Mouse (Mus musculus) spleen, postnatal 10 days (tissue): ENCODE results near the gene Itpr1.
A peak's percentile ranks its signal among the peaks of the same experiment; 100 is the strongest.

Experiments used
- DNase-seq, 2 experiments: peaks; one replicate each; pipeline ENCODE4 v3.0.0; 2021 to 2022; ENCODE audit warnings: low spot score in 2 of 2

Itpr1 gene

GRCm38 (mm10) chr6:108510101-108510500 lies 297.2 kb downstream of the Itpr1 start:
- DNase-seq: no peak

GRCm38 (mm10) chr6:108512097-108512496 lies 299.2 kb downstream of the Itpr1 start:
- DNase-seq: no peak

- no peak for DNase-seq
Observed at GRCm38 (mm10) chr6:108512994-108513393, 300.1 kb downstream of the Itpr1 start.

- DNase-seq: no peak
Observed at GRCm38 (mm10) chr6:108516248-108516647, 303.4 kb downstream of the Itpr1 start.

- no peak for DNase-seq
Observed at GRCm38 (mm10) chr6:108517241-108517981, 304.5 kb downstream of the Itpr1 start.

- no peak for DNase-seq
Observed at GRCm38 (mm10) chr6:108517986-108518385, 305.1 kb downstream of the Itpr1 start.

GRCm38 (mm10) chr6:108518552-108518951 lies 305.7 kb downstream of the Itpr1 start:
- DNase-seq: no peak

GRCm38 (mm10) chr6:108519327-108519726 lies 306.4 kb downstream of the Itpr1 start:
- no peak for DNase-seq

GRCm38 (mm10) chr6:108523956-108524616 lies 311.2 kb downstream of the Itpr1 start:
- no peak for DNase-seq

GRCm38 (mm10) chr6:108524617-108525010 lies 311.7 kb downstream of the Itpr1 start:
- no peak for DNase-seq

GRCm38 (mm10) chr6:108527560-108527959 lies 314.7 kb downstream of the Itpr1 start:
- no peak for DNase-seq

GRCm38 (mm10) chr6:108527993-108528392 lies 315.1 kb downstream of the Itpr1 start:
- peak in 1 of 2 experiments; percentile 41 for DNase-seq

GRCm38 (mm10) chr6:108529150-108529549 lies 316.3 kb downstream of the Itpr1 start:
- DNase-seq: peak; percentile 62 to 78

GRCm38 (mm10) chr6:108530781-108531323 lies 318.0 kb downstream of the Itpr1 start:
- DNase-seq: peak; percentile 41 to 42

GRCm38 (mm10) chr6:108531324-108532311 lies 318.7 kb downstream of the Itpr1 start:
- DNase-seq: peak; percentile 64

- peak in 1 of 2 experiments; percentile 56 for DNase-seq
Observed at GRCm38 (mm10) chr6:108532486-108533179, 319.7 kb downstream of the Itpr1 start.

GRCm38 (mm10) chr6:108534139-108534538 lies 321.2 kb downstream of the Itpr1 start:
- no peak for DNase-seq

GRCm38 (mm10) chr6:108534596-108534995 lies 321.7 kb downstream of the Itpr1 start:
- no peak for DNase-seq

- DNase-seq: no peak
Observed at GRCm38 (mm10) chr6:108535309-108535708, 322.4 kb downstream of the Itpr1 start.

- peak in 1 of 2 experiments; percentile 44 for DNase-seq
Observed at GRCm38 (mm10) chr6:108536546-108537317, 323.8 kb downstream of the Itpr1 start.
